In the genomic region with DNA sequence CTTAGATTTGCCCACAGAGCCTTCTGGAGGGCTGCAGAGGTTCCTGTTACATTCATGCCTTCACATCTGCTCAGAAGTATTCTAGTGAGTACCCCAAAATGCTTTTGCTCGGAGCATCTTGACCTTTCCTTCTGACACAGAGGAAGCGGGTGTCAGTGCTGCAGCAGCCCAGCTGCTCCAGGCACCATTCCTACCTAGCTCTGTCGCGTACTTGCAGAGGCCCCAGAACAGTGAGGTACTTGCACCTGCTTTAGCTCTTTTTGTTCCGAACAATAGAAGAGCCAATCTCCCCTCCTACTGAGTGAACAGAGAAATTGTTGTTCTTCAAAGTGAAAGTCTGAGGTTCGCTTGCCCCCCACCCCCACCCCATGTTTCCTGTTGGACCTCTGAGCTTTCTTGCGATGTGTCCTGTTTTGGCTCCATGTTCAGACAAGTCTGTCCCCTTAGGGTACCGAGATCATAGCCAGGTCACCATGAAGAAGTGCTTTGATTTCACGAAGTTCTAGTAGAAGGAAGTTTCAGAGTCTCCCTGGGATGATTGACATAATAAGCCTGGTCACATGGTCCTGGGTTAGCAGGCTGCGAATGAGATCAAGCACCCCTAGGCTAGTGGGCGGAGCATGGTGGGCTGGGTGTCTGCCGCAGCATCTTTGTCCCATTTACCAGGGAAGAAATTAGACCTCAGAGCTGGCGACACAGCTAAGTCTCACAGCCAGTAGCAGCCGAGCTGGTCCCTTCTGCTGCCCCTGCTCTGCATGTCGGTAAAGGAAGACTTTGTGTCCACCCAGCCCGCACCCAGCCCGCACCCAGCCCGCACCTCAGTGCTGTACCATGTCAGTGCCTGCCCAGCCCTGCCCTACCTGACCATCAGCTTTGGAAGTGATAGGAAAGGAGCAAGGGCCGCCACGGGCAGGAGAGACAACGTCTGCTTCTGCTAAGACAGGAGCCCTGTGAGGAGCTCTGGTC, we compare ENCODE assay signal across 8 mouse cellular contexts.
DNase-seq lines count a peak whose midpoint lies in the region; ATAC-seq lines count a peak whose summit lies in the region.

No protein-coding gene starts in this region.

- H3K4me2 ChIP-seq in intestine, embryonic 14.5 days (ENCODE audit: low read length) = peak overlapping the region; percentile 14; the same call in 1 of the 2 replicates
- peak overlapping the region; percentile 16; the same call in 1 of the 2 replicates for H3K4me2 ChIP-seq in stomach, embryonic 14.5 days (replicated peaks; ENCODE audit: low read depth, low read length)

- H3K9ac ChIP-seq in intestine, embryonic 14.5 days (ENCODE audit: low read length) = no peak overlapping the region
- H3K9ac ChIP-seq in stomach, embryonic 14.5 days (replicated peaks; ENCODE audit: low read depth, low read length) = no peak overlapping the region

- no peaks in the 10 kb centered on the region for H3K27me3 ChIP-seq in intestine, embryonic 14.5 days (replicated peaks; ENCODE audit: control insufficient read depth, insufficient read depth, low read length)
- H3K27me3 ChIP-seq in stomach, embryonic 14.5 days (ENCODE audit: control insufficient read depth, insufficient read depth, low read length) = no peaks in the 10 kb centered on the region

- no peak overlapping the region for H3K4me3 ChIP-seq in intestine, embryonic 14.5 days (ENCODE audit: low read depth, low read length)
- H3K4me3 ChIP-seq in stomach, embryonic 14.5 days (ENCODE audit: low read depth, low read length) = no peak overlapping the region

- DNase-seq in CD4-positive, CD25-positive, alpha-beta regulatory T cell, adult 2 months (ENCODE audit: low read depth, low spot score) = peak; percentile 82
- DNase-seq in R1 (ENCODE audit: low read depth, low spot score) = peak; percentile 75
- DNase-seq in intestine, embryonic 14.5 days (ENCODE audit: low spot score) = no peak
- DNase-seq in right cerebral cortex, postnatal 4 days = no peak
- DNase-seq in adipocyte (ENCODE audit: low spot score) = no peak

- H3K36me3 ChIP-seq in intestine, embryonic 14.5 days (ENCODE audit: control insufficient read depth, insufficient read depth, low read length) = no peaks in the 10 kb centered on the region
- no peaks in the 10 kb centered on the region for H3K36me3 ChIP-seq in stomach, embryonic 14.5 days (ENCODE audit: control insufficient read depth, insufficient read depth, low read length)

- H3K27ac ChIP-seq in intestine, embryonic 14.5 days (ENCODE audit: low read depth) = no peak overlapping the region
- H3K27ac ChIP-seq in stomach, embryonic 14.5 days (ENCODE audit: low read length) = 0 out of 2 replicates have a peak overlapping the region, but pooled peaks have one; percentile 48

- peak; percentile 69 for ATAC-seq in granulocyte monocyte progenitor cell, adult 5-6 weeks (replicated peaks; ENCODE audit: poor library complexity, severe bottlenecking)
- 0 out of 2 replicates have a peak, but pooled peaks have one; percentile 60 for ATAC-seq in intestine, embryonic 14.5 days (replicated peaks; ENCODE audit: low FRiP score, low TSS enrichment, low read depth)
- peak; percentile 88 for ATAC-seq in megakaryocyte-erythroid progenitor cell, adult 5-6 weeks (replicated peaks; ENCODE audit: low FRiP score, low TSS enrichment, poor library complexity, severe bottlenecking)
- peak; percentile 72; the same call in 1 of the 2 replicates for ATAC-seq in stomach, embryonic 14.5 days (ENCODE audit: insufficient number of reproducible peaks, insufficient read depth, low FRiP score, low read depth)

- H3K4me1 ChIP-seq in intestine, embryonic 14.5 days (replicated peaks; ENCODE audit: control insufficient read depth, insufficient read depth, low read length) = peaks cover 11% of the 10 kb centered on the region
- peaks cover 12% of the 10 kb centered on the region for H3K4me1 ChIP-seq in stomach, embryonic 14.5 days (ENCODE audit: control insufficient read depth, insufficient read depth, low read length)

- no peaks in the 10 kb centered on the region for H3K9me3 ChIP-seq in intestine, embryonic 14.5 days (ENCODE audit: control insufficient read depth, low read length)
- H3K9me3 ChIP-seq in stomach, embryonic 14.5 days (ENCODE audit: control insufficient read depth, low read depth, low read length) = no peaks in the 10 kb centered on the region

- 54% methylated on average over 21 of the region's 21 CpGs for WGBS in intestine, embryonic 14.5 days
- 46% methylated on average over 21 of the region's 21 CpGs for WGBS in stomach, embryonic 14.5 days

Comparison
In these comparisons a context has a peak if more than half of its experiments do, and no peak if none do; other contexts are left out.
1. DNase-seq: peak in CD4-positive, CD25-positive, alpha-beta regulatory T cell, adult 2 months (single experiment) and R1 (single experiment); none in intestine, embryonic 14.5 days (single experiment), right cerebral cortex, postnatal 4 days (single experiment) and adipocyte (single experiment).
2. Peak in every context shown above with its lines, with median percentiles within 50 percentile points of each other: ATAC-seq.